ENCODE assay signal across 8 mouse cellular contexts in the genomic region with DNA sequence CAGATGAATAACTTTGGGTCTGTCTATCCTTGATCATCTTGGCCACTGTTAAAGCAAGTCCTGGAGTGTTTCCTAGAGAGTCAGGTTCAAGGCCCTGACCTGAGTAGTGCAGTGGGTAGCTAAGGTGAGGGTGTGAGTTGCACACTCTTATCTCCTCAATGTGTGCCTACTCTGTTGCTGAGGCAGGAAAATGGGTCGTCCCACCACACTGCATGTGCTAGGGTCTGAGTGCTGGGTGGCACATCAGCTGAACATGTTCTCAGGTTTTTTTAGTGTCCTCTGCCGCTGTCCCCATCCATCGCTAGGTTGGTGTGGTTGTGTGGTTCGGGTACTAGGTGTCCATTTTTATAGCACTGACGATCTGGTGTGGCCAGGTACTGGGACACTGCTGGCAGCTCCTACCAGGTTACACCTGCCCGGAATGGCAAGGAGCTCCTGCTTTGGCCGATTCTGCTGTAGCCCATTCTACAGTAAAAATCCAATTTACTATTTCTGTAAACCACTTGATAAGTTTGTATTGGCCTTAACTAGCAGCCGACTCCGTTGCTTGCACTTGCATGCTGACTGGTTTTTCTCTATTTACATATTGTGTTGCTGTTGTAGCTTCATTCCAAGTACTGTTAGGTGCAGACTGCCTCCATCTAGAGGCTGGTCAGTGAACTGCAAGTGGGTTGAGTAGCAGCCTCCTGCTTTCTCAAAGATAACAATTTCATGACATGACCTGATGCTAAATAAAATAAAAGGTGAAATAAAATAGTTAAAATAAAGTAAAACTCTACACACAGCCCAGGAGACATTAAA.
DNase-seq lines count a peak whose midpoint lies in the region; ATAC-seq and TF ChIP-seq lines count a peak whose summit lies in the region.

No protein-coding gene starts in this region.

- no peaks in the 10 kb centered on the region for H3K36me3 ChIP-seq in heart, adult 2 months (ENCODE audit: control insufficient read depth, insufficient read depth, low read length)
- no peaks in the 10 kb centered on the region for H3K36me3 ChIP-seq in heart, embryonic 12.5 days
- H3K36me3 ChIP-seq in intestine, postnatal 0 days (ENCODE audit: control insufficient read depth, insufficient read depth) = no peaks in the 10 kb centered on the region
- H3K36me3 ChIP-seq in midbrain, postnatal 0 days (ENCODE audit: insufficient read depth, low read length) = no peaks in the 10 kb centered on the region

- no peaks in the 10 kb centered on the region for H3K79me2 ChIP-seq in heart, adult 2 months (replicated peaks; ENCODE audit: control insufficient read depth, insufficient read depth, low read length)

- TF ChIP-seq CTCF in heart, adult 2 months (IDR thresholded peaks at IDR 0.05) = peak; percentile 99
- peak; percentile 82 for TF ChIP-seq CTCF in cerebellum, adult 2 months (IDR thresholded peaks at IDR 0.05; ENCODE audit: borderline replicate concordance, insufficient read depth, low read depth, low read length)
- peak; percentile 92 for TF ChIP-seq CTCF in intestine, postnatal 0 days (IDR thresholded peaks at IDR 0.05; ENCODE audit: low read depth)
- peak; percentile 98 for TF ChIP-seq CTCF in midbrain, postnatal 0 days (IDR thresholded peaks at IDR 0.05)

- TF ChIP-seq EP300 in heart, adult 2 months (IDR thresholded peaks at IDR 0.05; ENCODE audit: insufficient read depth, low read depth, low read length) = 0 out of 2 replicates have a peak, but pooled peaks have one; percentile 20

- peak; percentile 39 to 68 for DNase-seq in heart, adult 2 months
- DNase-seq in cerebellum, adult 2 months = peak; percentile 41 to 49
- DNase-seq in forelimb bud, embryonic 11.5 days (ENCODE audit: low read depth, low spot score) = peak; percentile 45
- peak; percentile 69 to 72 for DNase-seq in left cerebral cortex, postnatal 25 days (ENCODE audit: low spot score in 2 of 2)
- peak; percentile 71 for DNase-seq in midbrain, postnatal 0 days (ENCODE audit: low spot score)
- DNase-seq in urinary bladder, postnatal 14 days (ENCODE audit: low spot score) = peak; percentile 70

- no peak overlapping the region for H3K27ac ChIP-seq in heart, adult 2 months
- no peak overlapping the region for H3K27ac ChIP-seq in heart, embryonic 12.5 days (ENCODE audit: poor library complexity, severe bottlenecking)
- H3K27ac ChIP-seq in cerebellum, adult 2 months (ENCODE audit: insufficient read depth, low read length) = no peak overlapping the region
- no peak overlapping the region for H3K27ac ChIP-seq in intestine, postnatal 0 days (ENCODE audit: low read depth, low read length)
- H3K27ac ChIP-seq in midbrain, postnatal 0 days (ENCODE audit: low read depth, low read length) = no peak overlapping the region

- H3K9ac ChIP-seq in heart, adult 2 months (ENCODE audit: low read depth, low read length) = no peak overlapping the region
- no peak overlapping the region for H3K9ac ChIP-seq in heart, embryonic 12.5 days
- H3K9ac ChIP-seq in intestine, postnatal 0 days (ENCODE audit: low read depth, low read length) = no peak overlapping the region
- H3K9ac ChIP-seq in midbrain, postnatal 0 days (replicated peaks; ENCODE audit: low read length, poor library complexity, severe bottlenecking) = no peak overlapping the region

- intact Hi-C loops in heart, adult 2 months (cut with DNase I) = loop anchor here (5.0 kb wide), 3 partner anchors 104 to 396 kb away; no protein-coding TSS in a partner anchor
- intact Hi-C loops in left cerebral cortex, postnatal 25 days (cut with DNase I) = loop anchor here (5.0 kb wide), 1 partner anchor 104 kb away; no protein-coding TSS in a partner anchor

- TF ChIP-seq POLR2A in heart, adult 2 months (IDR thresholded peaks at IDR 0.05; ENCODE audit: insufficient read depth, low read depth, low read length) = no peak
- no peak for TF ChIP-seq POLR2A in cerebellum, adult 2 months (IDR thresholded peaks at IDR 0.05; ENCODE audit: borderline replicate concordance, insufficient read depth, low read length)

- no peak overlapping the region for H3K4me3 ChIP-seq in heart, adult 2 months
- no peak overlapping the region for H3K4me3 ChIP-seq in heart, embryonic 12.5 days
- no peak overlapping the region for H3K4me3 ChIP-seq in cerebellum, adult 2 months (replicated peaks; ENCODE audit: insufficient read depth, low read depth, low read length)
- no peak overlapping the region for H3K4me3 ChIP-seq in intestine, postnatal 0 days (ENCODE audit: low read depth, low read length)
- no peak overlapping the region for H3K4me3 ChIP-seq in midbrain, postnatal 0 days (ENCODE audit: low read depth, low read length)

- 53% methylated on average over 9 of the region's 9 CpGs for WGBS in heart, adult 2 months
- WGBS in heart, embryonic 12.5 days = 59% methylated on average over 9 of the region's 9 CpGs
- WGBS in cerebellum, adult 2 months = 61% methylated on average over 9 of the region's 9 CpGs
- 58% methylated on average over 9 of the region's 9 CpGs for WGBS in intestine, postnatal 0 days
- WGBS in midbrain, postnatal 0 days = 68% methylated on average over 9 of the region's 9 CpGs

- no peaks in the 10 kb centered on the region for H3K4me1 ChIP-seq in heart, adult 2 months (ENCODE audit: control insufficient read depth, insufficient read depth, low read length)
- no peaks in the 10 kb centered on the region for H3K4me1 ChIP-seq in heart, embryonic 12.5 days (replicated peaks)
- H3K4me1 ChIP-seq in cerebellum, adult 2 months (ENCODE audit: control insufficient read depth, insufficient read depth, low read length) = no peaks in the 10 kb centered on the region
- no peaks in the 10 kb centered on the region for H3K4me1 ChIP-seq in intestine, postnatal 0 days (replicated peaks; ENCODE audit: control insufficient read depth, insufficient read depth, low read length)
- no peaks in the 10 kb centered on the region for H3K4me1 ChIP-seq in midbrain, postnatal 0 days (ENCODE audit: insufficient read depth, low read length)

- no peak for ATAC-seq in heart, embryonic 12.5 days (ENCODE audit: insufficient number of reproducible peaks, low FRiP score)
- ATAC-seq in intestine, postnatal 0 days = no peak
- ATAC-seq in midbrain, postnatal 0 days (ENCODE audit: low FRiP score) = peak; percentile 59

- H3K4me2 ChIP-seq in heart, embryonic 12.5 days = no peak overlapping the region
- H3K4me2 ChIP-seq in intestine, postnatal 0 days (replicated peaks; ENCODE audit: low read depth) = no peak overlapping the region
- no peak overlapping the region for H3K4me2 ChIP-seq in midbrain, postnatal 0 days (ENCODE audit: low read depth, low read length, poor library complexity, severe bottlenecking)

- no peaks in the 10 kb centered on the region for H3K9me3 ChIP-seq in heart, embryonic 12.5 days (replicated peaks)
- no peaks in the 10 kb centered on the region for H3K9me3 ChIP-seq in intestine, postnatal 0 days (ENCODE audit: control insufficient read depth)
- H3K9me3 ChIP-seq in midbrain, postnatal 0 days (ENCODE audit: low read length) = no peaks in the 10 kb centered on the region

- H3K27me3 ChIP-seq in heart, adult 2 months (ENCODE audit: control insufficient read depth, insufficient read depth, low read length) = no peaks in the 10 kb centered on the region
- H3K27me3 ChIP-seq in heart, embryonic 12.5 days (replicated peaks) = no peaks in the 10 kb centered on the region
- no peaks in the 10 kb centered on the region for H3K27me3 ChIP-seq in cerebellum, adult 2 months (ENCODE audit: control insufficient read depth, insufficient read depth, low read length)
- H3K27me3 ChIP-seq in intestine, postnatal 0 days (replicated peaks; ENCODE audit: control insufficient read depth, insufficient read depth, low read length) = no peaks in the 10 kb centered on the region
- H3K27me3 ChIP-seq in midbrain, postnatal 0 days (ENCODE audit: insufficient read depth, low read length) = no peaks in the 10 kb centered on the region
